In the genomic region with DNA sequence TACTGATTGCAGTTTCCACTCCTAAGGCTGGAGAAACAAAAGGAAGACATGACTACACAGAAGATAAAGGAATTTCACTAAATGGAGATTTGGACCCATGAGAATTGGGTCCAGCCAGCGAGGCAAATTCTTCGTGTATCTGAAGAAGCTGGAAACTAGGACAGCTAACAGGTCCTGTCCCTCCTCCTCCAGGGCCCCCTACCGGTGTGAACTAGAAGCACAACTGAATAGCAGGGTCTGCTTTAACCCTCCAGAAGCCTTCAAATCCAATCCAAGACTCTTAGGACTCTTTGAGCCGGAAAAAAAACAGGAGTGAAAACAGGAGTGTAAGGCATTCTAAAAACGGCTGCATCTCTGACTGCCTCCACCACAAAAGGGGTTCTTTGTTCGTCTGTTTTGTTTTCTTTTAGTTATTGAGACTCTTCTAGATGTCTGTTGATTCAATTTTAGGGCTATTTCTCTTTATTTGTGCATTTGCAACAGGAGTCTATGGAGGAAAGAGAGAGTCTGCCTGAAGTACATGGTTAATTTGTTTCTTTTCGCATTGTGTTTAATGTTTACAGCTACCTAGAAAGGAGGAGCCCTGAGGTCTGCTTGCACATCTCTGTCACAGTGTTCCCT, we compare ENCODE assay signal across 8 mouse cellular contexts. TPM values are rescaled to one million over a fixed set of nuclear protein-coding genes. Genes with fewer than 3 reads are reported as not detected.
DNase-seq lines count a peak whose midpoint lies in the region; ATAC-seq lines count a peak whose summit lies in the region.

No protein-coding gene starts in this region.

- no peak overlapping the region for H3K9ac ChIP-seq in forebrain, embryonic 15.5 days (replicated peaks)
- no peak overlapping the region for H3K9ac ChIP-seq in hindbrain, embryonic 13.5 days
- H3K9ac ChIP-seq in neural tube, embryonic 15.5 days (replicated peaks), result no peak overlapping the region

- H3K4me2 ChIP-seq in forebrain, embryonic 15.5 days (replicated peaks), result no peak overlapping the region
- H3K4me2 ChIP-seq in hindbrain, embryonic 13.5 days, result peak overlapping the region; percentile 87
- peak overlapping the region; percentile 81 for H3K4me2 ChIP-seq in neural tube, embryonic 15.5 days

- peak; percentile 24 for DNase-seq in forebrain, embryonic 10.5 days (ENCODE audit: extremely low spot score, low spot score)
- peak; percentile 11 for DNase-seq in right cerebral cortex, postnatal 14 days
- DNase-seq in right cerebral cortex, adult 2 months (ENCODE audit: low spot score in 2 of 2), result no peak
- no peak for DNase-seq in adipocyte (ENCODE audit: low spot score)
- no peak for DNase-seq in layer of hippocampus, adult 9-10 months (ENCODE audit: low spot score)

- peaks cover 51% of the 10 kb centered on the region for H3K27me3 ChIP-seq in forebrain, embryonic 10.5 days (ENCODE audit: poor library complexity, severe bottlenecking)
- H3K27me3 ChIP-seq in forebrain, embryonic 15.5 days, result peaks cover 15% of the 10 kb centered on the region; the same call in 1 of the 2 replicates
- peaks cover 37% of the 10 kb centered on the region for H3K27me3 ChIP-seq in hindbrain, embryonic 13.5 days
- peaks cover 13% of the 10 kb centered on the region; the same call in 1 of the 2 replicates for H3K27me3 ChIP-seq in neural tube, embryonic 15.5 days (replicated peaks)

- peak overlapping the region; percentile 60; the same call in 1 of the 2 replicates for H3K4me3 ChIP-seq in forebrain, embryonic 10.5 days
- H3K4me3 ChIP-seq in forebrain, embryonic 15.5 days, result no peak overlapping the region
- no peak overlapping the region for H3K4me3 ChIP-seq in hindbrain, embryonic 13.5 days
- no peak overlapping the region for H3K4me3 ChIP-seq in neural tube, embryonic 15.5 days (replicated peaks)

- no peaks in the 10 kb centered on the region for H3K9me3 ChIP-seq in forebrain, embryonic 10.5 days
- H3K9me3 ChIP-seq in forebrain, embryonic 15.5 days, result no peaks in the 10 kb centered on the region
- no peaks in the 10 kb centered on the region for H3K9me3 ChIP-seq in hindbrain, embryonic 13.5 days
- no peaks in the 10 kb centered on the region for H3K9me3 ChIP-seq in neural tube, embryonic 15.5 days (replicated peaks)

- H3K4me1 ChIP-seq in forebrain, embryonic 10.5 days, result peaks cover 10% of the 10 kb centered on the region
- peaks cover 11% of the 10 kb centered on the region for H3K4me1 ChIP-seq in forebrain, embryonic 15.5 days
- H3K4me1 ChIP-seq in hindbrain, embryonic 13.5 days (replicated peaks), result peaks cover 10% of the 10 kb centered on the region
- H3K4me1 ChIP-seq in neural tube, embryonic 15.5 days, result peaks cover 11% of the 10 kb centered on the region; the same call in 1 of the 2 replicates

- 39% methylated on average over 7 of the region's 7 CpGs for WGBS in forebrain, embryonic 10.5 days
- WGBS in forebrain, embryonic 15.5 days, result 35% methylated on average over 7 of the region's 7 CpGs
- 43% methylated on average over 7 of the region's 7 CpGs for WGBS in hindbrain, embryonic 13.5 days
- 42% methylated on average over 7 of the region's 7 CpGs for WGBS in neural tube, embryonic 15.5 days

- no peak for ATAC-seq in forebrain, embryonic 15.5 days (replicated peaks)
- no peak for ATAC-seq in hindbrain, embryonic 13.5 days (ENCODE audit: low FRiP score)
- no peak for ATAC-seq in neural tube, embryonic 15.5 days (ENCODE audit: low FRiP score)

- no peaks in the 10 kb centered on the region for H3K36me3 ChIP-seq in forebrain, embryonic 10.5 days (replicated peaks)
- H3K36me3 ChIP-seq in forebrain, embryonic 15.5 days, result no peaks in the 10 kb centered on the region
- H3K36me3 ChIP-seq in hindbrain, embryonic 13.5 days, result no peaks in the 10 kb centered on the region
- no peaks in the 10 kb centered on the region for H3K36me3 ChIP-seq in neural tube, embryonic 15.5 days

- H3K27ac ChIP-seq in forebrain, embryonic 10.5 days, result no peak overlapping the region
- H3K27ac ChIP-seq in forebrain, embryonic 15.5 days (replicated peaks), result no peak overlapping the region
- no peak overlapping the region for H3K27ac ChIP-seq in hindbrain, embryonic 13.5 days
- H3K27ac ChIP-seq in neural tube, embryonic 15.5 days (replicated peaks), result no peak overlapping the region

RNA-seq across cellular contexts. Expression of a gene that starts 0.7 kb away (rescaled TPM):
- 0.06 and 0.12 TPM in 2 replicates for polyA plus RNA-seq in forebrain, embryonic 10.5 days (2016; fragmentation: Nextera tagmentation; extraction: Ambion mirVana)
- 0.11 and 0.15 TPM in 2 replicates for polyA plus RNA-seq in forebrain, embryonic 15.5 days (2015; fragmentation: Nextera tagmentation; extraction: Ambion mirVana)
- 0.18 and 0.35 TPM in 2 replicates for polyA plus RNA-seq in hindbrain, embryonic 13.5 days (2015; fragmentation: Nextera tagmentation; extraction: Ambion mirVana)
- 1.2 and 1.6 TPM in 2 replicates for polyA plus RNA-seq in neural tube, embryonic 15.5 days (2015; fragmentation: Nextera tagmentation; extraction: Ambion mirVana)

Comparison
In these comparisons a context has a peak if more than half of its experiments do, and no peak if none do; other contexts are left out.
1. DNase-seq: peak in forebrain, embryonic 10.5 days (single experiment) and right cerebral cortex, postnatal 14 days (single experiment); none in right cerebral cortex, adult 2 months (0 of 2), adipocyte (single experiment) and layer of hippocampus, adult 9-10 months (single experiment).